Mouse (Mus musculus) heart, embryonic 13.5 days (tissue): ENCODE measurements around the gene Ttc24. TPM values are rescaled to one million over a fixed set of nuclear protein-coding genes. Genes with fewer than 3 reads are reported as not detected.

Source experiments
- ATAC-seq: fragments of 200-750 bp; cut with Nextera tagmentation; 2 replicates; pipeline ENCODE4 v1.8.0; 2017; ENCODE audit warnings: moderate TSS enrichment; ENCODE audit not compliant: insufficient number of reproducible peaks, low FRiP score, low TSS enrichment; ENCODE audit errors: extremely low read depth
- H3K27ac ChIP-seq: fragments of 300-500 bp; sonication (generic); replicated peaks from 2 replicates; pipeline ENCODE4 v1.5.1; 2015; ENCODE audit warnings: moderate library complexity, mild to moderate bottlenecking, inconsistent platforms
- H3K27me3 ChIP-seq: fragments of 300-500 bp; sonication (generic); replicated peaks from 2 replicates; pipeline ENCODE4 v1.6.1; 2015; ENCODE audit warnings: mild to moderate bottlenecking, inconsistent platforms
- H3K36me3 ChIP-seq: fragments of 300-500 bp; sonication (generic); 2 replicates; pipeline ENCODE4 v1.6.1; 2015; ENCODE audit warnings: mild to moderate bottlenecking, inconsistent platforms
- H3K4me1 ChIP-seq: fragments of 300-500 bp; sonication (generic); 2 replicates; pipeline ENCODE4 v1.6.1; 2015; ENCODE audit warnings: inconsistent platforms
- H3K4me2 ChIP-seq: fragments of 300-500 bp; sonication (generic); 2 replicates; pipeline ENCODE4 v1.6.1; 2015; ENCODE audit warnings: inconsistent platforms, mild to moderate bottlenecking, moderate library complexity
- H3K4me3 ChIP-seq: fragments of 300-500 bp; sonication (generic); 2 replicates; pipeline ENCODE4 v1.5.1; 2015; ENCODE audit warnings: moderate library complexity, mild to moderate bottlenecking, inconsistent platforms
- H3K9ac ChIP-seq: fragments of 300-500 bp; sonication (generic); 2 replicates; pipeline ENCODE4 v1.6.1; 2015; ENCODE audit warnings: inconsistent platforms, mild to moderate bottlenecking, moderate library complexity
- H3K9me3 ChIP-seq: fragments of 300-500 bp; sonication (generic); 2 replicates; pipeline ENCODE4 v1.6.1; 2016; ENCODE audit warnings: inconsistent platforms
- WGBS: fragments of 180-500 bp; shearing (Covaris S2); methylation state at CpG from one replicate; pipeline ENCODE4 v1.1.7; 2015; ENCODE audit warnings: mixed read lengths; 5-methylcytosine and 5-hydroxymethylcytosine counted together
- polyA plus RNA-seq: library from polyadenylated mRNA; unstranded; fragments of >200 nt; fragmentation: Nextera tagmentation; extraction: Ambion mirVana; gene quantifications from 2 replicates; pipeline ENCODE4 v1.2.1, GENCODE M21; 2015

Gene Ttc24
- polyA plus RNA-seq: not detected in 2 replicates

DNA sequence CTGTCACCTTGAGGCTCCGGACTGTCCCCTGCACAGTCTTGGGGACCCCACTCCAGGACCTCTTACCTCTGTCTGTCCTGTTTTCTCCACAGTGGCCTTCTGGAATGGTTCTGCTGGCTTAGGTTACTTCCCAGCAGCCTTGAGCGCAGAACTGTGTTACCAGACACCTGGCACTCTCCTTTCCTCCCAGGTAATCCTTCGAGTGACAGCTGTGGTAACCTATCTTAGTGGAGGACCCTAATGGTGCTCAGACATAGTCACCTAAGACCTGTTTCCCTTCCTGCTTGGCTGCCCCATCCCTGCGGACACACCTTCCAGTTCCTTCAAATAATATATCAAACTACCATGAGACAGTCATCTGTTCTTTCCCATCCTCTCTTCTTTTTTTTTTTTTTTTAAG, at the start of gene Ttc24:
Gene Ttc24, minus strand, starts transcription at position 101 of the 400 bp plus-strand sequence.
- Histone ChIP-seq H3K36me3 (no peaks in the 10 kb centered on the region), H3K4me3 (no peak within 1 kb of the TSS), H3K27ac (no peak within 1 kb of the TSS), H3K9me3 (no peaks in the 10 kb centered on the region), H3K4me1 (peaks cover 18% of the 10 kb centered on the region), H3K27me3 (peaks cover 22% of the 10 kb centered on the region; the same call in 1 of the 2 replicates), H3K4me2 (no peak within 1 kb of the TSS), H3K9ac (peak within 1 kb of the TSS; percentile 15; the same call in 1 of the 2 replicates)
- WGBS: 62% methylated on average over 4 of the region's 4 CpGs
- ATAC-seq: no peak

DNA sequence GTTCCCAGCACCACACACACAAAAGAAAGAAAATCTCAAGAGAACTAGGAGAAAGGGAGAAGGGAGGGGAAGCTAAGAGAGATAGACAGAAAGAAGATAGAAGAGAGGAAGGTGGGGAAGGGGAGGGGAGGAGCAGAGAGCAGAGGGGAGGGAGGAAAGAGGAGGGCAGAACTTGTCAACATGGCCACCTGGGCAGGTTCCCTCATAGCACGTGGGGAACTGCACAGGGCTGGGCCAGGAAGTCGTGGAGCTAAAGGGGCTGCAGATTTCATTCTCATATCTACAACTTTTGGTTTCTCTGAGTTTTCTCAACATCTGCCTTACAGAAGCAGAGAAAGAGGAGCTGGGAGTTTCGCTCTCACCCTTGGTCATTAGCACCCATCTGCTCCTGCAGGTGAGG, 49.5 kb upstream of the Ttc24 start:
- ATAC-seq: no peak
- Histone ChIP-seq H3K4me2 (no peak overlapping the region), H3K4me3 (no peak overlapping the region), H3K9ac (no peak overlapping the region), H3K9me3 (no peaks in the 10 kb centered on the region), H3K36me3 (no peaks in the 10 kb centered on the region), H3K4me1 (peaks cover 27% of the 10 kb centered on the region), H3K27me3 (no peaks in the 10 kb centered on the region), H3K27ac (no peak overlapping the region)
- 52% methylated on average over 3 of the region's 3 CpGs for WGBS

DNA sequence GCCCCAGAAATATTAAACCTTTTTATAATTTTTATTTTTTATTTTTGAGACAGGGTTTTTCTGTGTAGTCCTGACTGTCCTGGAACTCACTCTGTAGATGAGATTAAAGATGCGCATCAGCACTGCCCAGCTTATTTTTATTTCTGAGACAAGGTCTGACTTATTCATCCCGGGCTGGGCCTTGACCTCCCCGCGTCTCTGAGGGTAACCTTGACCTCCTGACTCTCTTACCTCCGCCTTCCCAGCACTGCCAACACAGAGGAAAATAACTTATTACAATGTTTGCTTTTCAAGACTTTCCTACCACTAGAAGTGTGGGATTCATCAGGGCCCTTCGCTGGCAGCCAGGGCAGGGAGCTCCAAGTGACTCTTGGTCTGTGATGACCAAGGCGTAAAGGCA, 48.1 kb upstream of the Ttc24 start:
- Histone ChIP-seq H3K4me3 (no peak overlapping the region), H3K27me3 (no peaks in the 10 kb centered on the region), H3K36me3 (peaks cover 2% of the 10 kb centered on the region; the same call in 1 of the 2 replicates), H3K9me3 (no peaks in the 10 kb centered on the region), H3K27ac (peak overlapping the region; percentile 58; the same call in 1 of the 2 replicates), H3K9ac (no peak overlapping the region), H3K4me1 (peaks cover 28% of the 10 kb centered on the region), H3K4me2 (no peak overlapping the region)
- ATAC-seq: no peak
- 86% methylated on average over 7 of the region's 7 CpGs for WGBS

DNA sequence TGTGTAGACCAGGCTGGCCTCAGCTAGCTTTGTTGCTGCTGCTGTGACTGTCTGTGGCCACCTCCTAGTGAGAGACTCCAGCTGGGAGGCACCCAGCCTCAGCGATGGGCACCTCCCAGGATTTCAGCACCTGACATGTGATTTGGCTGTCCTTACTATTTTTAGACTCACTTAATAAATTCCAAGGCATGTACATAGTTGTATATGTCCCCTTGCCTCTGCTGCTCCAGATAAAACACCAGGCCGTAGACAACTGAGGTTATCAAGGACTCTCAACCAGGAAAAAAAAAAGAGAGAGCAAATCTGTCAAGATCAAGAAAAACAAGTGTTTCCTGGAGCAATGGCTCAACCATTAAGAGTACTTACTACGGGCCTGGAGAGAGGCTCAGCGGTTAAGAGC, 47.1 kb upstream of the Ttc24 start:
- 19% methylated on average over 4 of the region's 4 CpGs for WGBS
- no peak overlapping the region for H3K4me2 ChIP-seq
- peak overlapping the region; percentile 58 for H3K27ac ChIP-seq
- H3K4me1 ChIP-seq: peaks cover 38% of the 10 kb centered on the region
- no peak overlapping the region for H3K4me3 ChIP-seq
- ATAC-seq: no peak
- H3K9ac ChIP-seq: no peak overlapping the region
- no peaks in the 10 kb centered on the region for H3K9me3 ChIP-seq
- peaks cover 12% of the 10 kb centered on the region for H3K36me3 ChIP-seq
- no peaks in the 10 kb centered on the region for H3K27me3 ChIP-seq

DNA sequence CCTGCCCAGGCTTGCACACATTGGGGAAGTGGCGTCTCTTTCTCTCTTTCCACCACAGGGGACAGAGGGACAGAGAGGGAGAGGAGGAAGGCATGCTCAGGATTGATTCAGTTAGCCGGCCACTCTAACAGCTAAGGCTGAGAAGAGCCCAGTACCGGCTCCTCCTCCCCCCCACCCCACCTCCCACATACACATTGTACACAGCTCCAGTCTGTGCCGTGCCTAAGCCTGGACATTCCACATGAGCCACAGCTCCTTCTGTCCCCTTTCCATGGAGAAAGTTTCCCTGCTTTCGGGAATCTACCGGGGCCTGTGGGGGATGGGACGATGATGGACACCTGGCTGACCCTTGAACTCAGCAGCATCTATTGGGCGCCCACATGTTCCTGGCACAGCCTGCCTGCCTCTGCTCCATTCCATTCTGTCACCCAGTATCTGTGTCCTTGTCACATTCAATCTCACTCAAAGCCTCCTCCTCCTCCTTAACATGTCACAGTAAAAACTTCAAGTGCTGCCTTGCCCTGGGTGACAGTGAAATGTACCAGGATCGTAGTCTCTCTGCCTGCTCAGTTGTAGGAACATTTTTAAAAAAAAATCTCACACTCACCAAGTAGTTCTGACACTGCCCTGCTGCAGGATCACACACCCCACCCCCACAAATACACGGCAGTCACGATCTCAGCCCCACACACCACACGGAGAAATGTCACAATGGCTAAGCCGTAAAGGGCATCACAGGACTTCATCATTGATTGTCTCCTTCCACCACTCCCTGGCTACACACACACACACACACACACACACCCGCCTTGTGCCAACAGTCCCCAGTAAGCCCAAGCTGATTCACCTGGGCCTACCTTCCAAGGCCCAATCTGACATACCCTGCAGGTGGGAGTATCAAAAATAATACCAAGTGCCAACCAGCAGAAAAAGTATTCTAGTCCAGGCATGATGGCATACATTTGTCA, 43.3 kb upstream of the Ttc24 start:
- peak overlapping the region; percentile 88 for H3K27ac ChIP-seq
- peak; percentile 16; the same call in 1 of the 2 replicates for ATAC-seq
- H3K9me3 ChIP-seq: no peaks in the 10 kb centered on the region
- H3K9ac ChIP-seq: peak overlapping the region; percentile 45
- no peaks in the 10 kb centered on the region for H3K27me3 ChIP-seq
- peaks cover 49% of the 10 kb centered on the region for H3K36me3 ChIP-seq
- WGBS: 38% methylated on average over 14 of the region's 14 CpGs
- H3K4me2 ChIP-seq: peak overlapping the region; percentile 20; the same call in 1 of the 2 replicates
- no peak overlapping the region for H3K4me3 ChIP-seq
- peaks cover 44% of the 10 kb centered on the region for H3K4me1 ChIP-seq

DNA sequence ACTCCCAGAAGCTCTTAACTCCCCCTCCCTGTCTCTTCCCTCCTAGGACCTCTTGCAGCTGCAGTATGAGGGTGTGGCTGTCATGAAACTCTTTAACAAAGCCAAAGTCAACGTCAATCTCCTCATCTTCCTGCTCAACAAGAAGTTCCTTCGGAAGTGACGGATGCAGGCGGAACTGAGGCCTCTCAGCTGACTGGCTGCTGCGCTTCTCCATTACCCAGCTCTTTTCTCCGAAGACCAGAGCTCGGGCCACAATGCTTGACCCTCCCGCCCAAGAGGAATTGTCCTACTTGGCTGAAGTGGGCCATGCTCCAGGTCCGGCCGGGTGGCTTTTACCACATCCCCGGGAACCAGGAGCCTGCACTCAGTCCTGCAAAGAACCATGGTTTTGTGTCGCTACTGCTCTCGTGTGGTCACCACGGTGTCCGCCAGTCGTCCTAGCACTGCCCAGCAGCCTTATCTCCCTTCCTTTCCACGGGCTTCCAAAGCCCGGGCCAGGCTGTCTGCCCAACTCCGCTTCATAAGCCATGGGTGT, 42.1 kb upstream of the Ttc24 start:
- H3K27me3 ChIP-seq: no peaks in the 10 kb centered on the region
- peaks cover 61% of the 10 kb centered on the region for H3K36me3 ChIP-seq
- peak overlapping the region; percentile 88 for H3K27ac ChIP-seq
- no peaks in the 10 kb centered on the region for H3K9me3 ChIP-seq
- peaks cover 34% of the 10 kb centered on the region for H3K4me1 ChIP-seq
- no peak overlapping the region for H3K4me3 ChIP-seq
- WGBS: 59% methylated on average over 19 of the region's 19 CpGs
- H3K4me2 ChIP-seq: no peak overlapping the region
- no peak overlapping the region for H3K9ac ChIP-seq
- peak; percentile 44; the same call in 1 of the 2 replicates for ATAC-seq

DNA sequence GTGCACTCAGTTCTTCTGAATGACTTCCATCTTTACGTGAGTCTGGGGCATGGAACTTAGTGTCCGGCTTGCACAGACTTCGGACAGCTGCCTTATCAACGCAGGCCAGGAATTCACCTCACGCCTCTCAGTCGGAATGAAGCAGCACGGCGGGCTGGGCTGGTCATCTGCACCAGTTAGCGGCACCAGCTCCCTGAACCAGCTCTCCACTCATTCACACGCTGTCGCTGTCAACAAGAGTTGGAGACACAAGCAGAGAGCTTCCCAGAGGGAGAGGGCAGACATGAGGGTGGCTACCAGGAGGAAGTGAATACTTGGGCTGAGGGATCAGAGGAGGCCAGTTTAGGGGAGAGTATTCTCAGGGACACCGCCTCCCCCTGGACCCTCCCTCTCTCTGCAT, 36.3 kb upstream of the Ttc24 start:
- H3K4me3 ChIP-seq: no peak overlapping the region
- H3K27me3 ChIP-seq: no peaks in the 10 kb centered on the region
- H3K4me2 ChIP-seq: no peak overlapping the region
- H3K4me1 ChIP-seq: peaks cover 14% of the 10 kb centered on the region
- peak overlapping the region; percentile 5; the same call in 1 of the 2 replicates for H3K9ac ChIP-seq
- no peaks in the 10 kb centered on the region for H3K9me3 ChIP-seq
- ATAC-seq: no peak
- H3K27ac ChIP-seq: peak overlapping the region; percentile 74
- peaks cover 99% of the 10 kb centered on the region for H3K36me3 ChIP-seq
- 39% methylated on average over 12 of the region's 12 CpGs for WGBS

DNA sequence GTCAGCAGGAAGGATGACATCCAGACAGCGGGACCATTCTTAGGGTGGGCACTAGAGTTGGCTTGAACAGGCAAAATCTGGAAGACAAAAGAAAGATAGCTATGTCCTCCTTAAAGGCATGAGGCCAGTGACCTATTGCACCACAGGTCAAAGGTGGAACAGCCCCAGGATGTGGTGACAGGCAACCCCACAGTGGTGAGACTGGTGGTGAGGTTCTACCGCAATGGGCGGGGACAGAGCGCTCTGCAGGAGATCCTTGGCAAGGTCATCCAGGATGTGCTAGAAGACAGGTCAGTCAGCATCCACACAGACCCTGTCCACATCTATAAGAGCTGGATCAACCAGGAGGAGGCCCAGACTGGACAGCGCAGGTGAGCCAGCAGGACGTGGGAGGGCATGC, 31.0 kb upstream of the Ttc24 start:
- Histone ChIP-seq H3K27ac (no peak overlapping the region), H3K9ac (no peak overlapping the region), H3K4me3 (no peak overlapping the region), H3K4me1 (peaks cover 4% of the 10 kb centered on the region; the same call in 1 of the 2 replicates), H3K27me3 (no peaks in the 10 kb centered on the region), H3K9me3 (no peaks in the 10 kb centered on the region), H3K36me3 (peaks cover 100% of the 10 kb centered on the region), H3K4me2 (no peak overlapping the region)
- no peak for ATAC-seq
- WGBS: 93% methylated on average over 6 of the region's 6 CpGs

DNA sequence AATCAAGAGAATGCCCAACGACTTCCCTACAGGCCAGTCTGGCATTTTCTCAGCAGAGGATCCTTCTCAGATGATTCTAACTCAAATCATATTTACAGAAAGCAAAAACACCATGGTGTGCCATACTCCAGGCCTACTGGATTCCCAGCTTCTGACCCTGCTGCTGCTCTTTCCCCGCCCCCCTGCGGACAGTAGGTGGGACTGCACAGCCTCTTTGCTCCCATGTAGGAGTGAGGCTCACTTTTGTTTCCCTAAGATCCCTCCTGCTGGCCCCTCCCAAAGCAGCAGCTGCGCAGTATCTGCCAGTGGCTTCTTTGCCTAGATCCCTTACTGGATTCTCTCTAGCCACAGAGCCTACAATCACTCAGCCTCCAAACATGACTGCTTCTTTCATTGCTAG, 28.0 kb upstream of the Ttc24 start:
- no peak overlapping the region for H3K4me2 ChIP-seq
- no peak overlapping the region for H3K9ac ChIP-seq
- H3K4me1 ChIP-seq: no peaks in the 10 kb centered on the region
- no peak for ATAC-seq
- no peaks in the 10 kb centered on the region for H3K27me3 ChIP-seq
- H3K9me3 ChIP-seq: no peaks in the 10 kb centered on the region
- peaks cover 100% of the 10 kb centered on the region for H3K36me3 ChIP-seq
- 89% methylated on average over 4 of the region's 4 CpGs for WGBS
- no peak overlapping the region for H3K27ac ChIP-seq
- no peak overlapping the region for H3K4me3 ChIP-seq

DNA sequence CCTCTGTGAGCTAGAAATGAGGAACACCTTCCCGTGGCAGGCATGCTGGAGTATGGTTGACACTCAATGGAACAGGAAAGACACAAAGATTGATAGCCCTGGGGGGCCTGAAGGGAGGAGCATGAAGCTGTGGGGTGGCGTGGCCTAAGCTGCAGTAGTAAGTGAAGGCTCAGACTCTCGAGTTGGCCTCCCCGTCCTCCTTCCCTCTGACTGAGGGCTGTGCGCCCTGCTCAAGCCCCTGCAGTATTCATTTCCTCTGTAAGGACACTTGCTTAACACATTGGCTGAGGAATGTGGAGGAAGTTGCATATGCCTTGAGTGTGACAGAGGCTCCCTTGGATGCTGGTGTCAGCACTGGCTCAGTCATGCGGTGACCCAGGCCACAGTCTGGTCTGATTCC, 24.5 kb upstream of the Ttc24 start:
- Histone ChIP-seq H3K4me2 (no peak overlapping the region), H3K27me3 (no peaks in the 10 kb centered on the region), H3K27ac (peak overlapping the region; percentile 40), H3K9me3 (no peaks in the 10 kb centered on the region), H3K36me3 (peaks cover 98% of the 10 kb centered on the region), H3K4me1 (no peaks in the 10 kb centered on the region), H3K4me3 (no peak overlapping the region), H3K9ac (no peak overlapping the region)
- 76% methylated on average over 6 of the region's 6 CpGs for WGBS
- no peak for ATAC-seq

DNA sequence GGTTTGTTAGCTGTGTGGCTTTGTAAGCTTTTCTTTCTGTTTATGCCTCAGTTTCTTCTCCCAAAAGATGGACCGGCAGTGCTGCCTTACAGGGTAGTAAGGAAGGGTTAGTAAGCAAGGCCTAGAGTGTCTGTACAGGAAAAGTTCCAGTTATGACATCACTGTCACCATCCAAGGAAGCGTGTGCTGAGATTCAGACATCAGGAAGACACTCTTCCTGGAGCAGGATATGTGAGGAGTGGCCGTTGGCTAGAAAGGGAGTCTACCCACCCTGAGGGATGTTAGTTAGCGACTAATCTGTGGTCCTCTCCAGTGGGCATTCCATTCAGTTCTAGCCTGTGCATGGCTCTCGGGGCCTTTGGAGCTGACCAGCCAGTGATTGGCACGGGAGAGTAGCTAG, 24.1 kb upstream of the Ttc24 start:
- H3K4me3 ChIP-seq: no peak overlapping the region
- no peaks in the 10 kb centered on the region for H3K9me3 ChIP-seq
- WGBS: 76% methylated on average over 6 of the region's 6 CpGs
- no peaks in the 10 kb centered on the region for H3K27me3 ChIP-seq
- no peak overlapping the region for H3K4me2 ChIP-seq
- no peak overlapping the region for H3K9ac ChIP-seq
- ATAC-seq: no peak
- H3K27ac ChIP-seq: peak overlapping the region; percentile 40
- H3K4me1 ChIP-seq: no peaks in the 10 kb centered on the region
- H3K36me3 ChIP-seq: peaks cover 98% of the 10 kb centered on the region
